Mouse (Mus musculus) ovary, postnatal 36 days (tissue): ENCODE data around the gene Sipa1l3.

Source experiments
- DNase-seq: peaks from one replicate; pipeline ENCODE4 v3.0.0; 2022; ENCODE audit warnings: low spot score, mixed read lengths

Sipa1l3 gene

DNA sequence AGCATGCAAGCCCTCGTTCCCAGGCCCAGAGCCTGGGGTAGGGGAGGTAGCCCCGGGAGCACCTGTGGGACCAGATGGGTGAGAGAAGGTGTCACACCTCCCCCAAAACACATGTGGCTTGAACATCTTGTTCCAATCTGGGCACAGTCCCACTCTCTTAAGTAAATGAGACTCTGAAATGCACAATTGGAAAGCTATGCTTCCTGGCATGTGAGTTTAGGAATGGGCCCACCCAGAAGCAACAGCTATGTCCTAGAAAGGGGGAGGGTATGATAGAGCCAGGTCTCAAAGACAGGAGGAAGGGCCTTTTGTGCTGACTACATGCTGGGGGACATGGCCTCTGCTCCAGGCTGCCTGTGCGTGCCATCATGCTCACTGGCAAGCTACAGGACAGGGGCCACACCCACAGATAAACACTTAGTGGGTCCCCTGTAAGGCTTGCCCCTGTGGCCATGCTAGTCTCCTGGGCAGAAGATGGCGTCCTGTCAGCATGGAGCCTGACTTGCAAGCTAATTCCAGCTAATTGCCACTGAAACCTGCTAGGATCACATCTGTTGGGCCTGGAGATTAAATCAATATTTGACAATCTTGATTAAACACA lies 107.1 kb downstream of the Sipa1l3 start:
- no peak for DNase-seq

DNA sequence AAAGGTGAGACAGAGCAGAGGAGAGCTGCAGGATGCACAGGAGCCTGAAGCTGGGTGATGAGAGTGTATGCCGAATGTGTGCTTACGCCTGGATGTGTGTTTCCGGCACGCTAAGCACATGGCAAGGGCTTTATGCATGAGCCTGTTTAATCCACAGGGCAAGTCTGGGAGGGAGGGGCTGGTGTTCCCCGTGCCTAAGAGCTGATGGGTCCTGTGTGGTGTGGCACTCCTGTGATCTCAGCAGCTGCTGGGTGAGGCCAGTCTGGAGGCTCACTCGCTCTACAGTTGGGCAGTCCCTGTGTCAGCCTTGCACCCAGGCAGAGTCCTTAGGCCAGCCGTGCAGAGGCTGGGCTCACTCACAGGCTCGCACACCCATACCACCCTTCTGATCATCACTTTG lies 108.0 kb downstream of the Sipa1l3 start:
- DNase-seq: no peak

- DNase-seq: no peak
These were observed 111.6 kb downstream of the Sipa1l3 start for GRCm38 (mm10) chr7:29406855-29407254.

GRCm38 (mm10) chr7:29404126-29404525 lies 114.3 kb downstream of the Sipa1l3 start:
- DNase-seq: no peak

GRCm38 (mm10) chr7:29402015-29402414 lies 116.4 kb downstream of the Sipa1l3 start:
- no peak for DNase-seq

GRCm38 (mm10) chr7:29400451-29400850 lies 118.0 kb downstream of the Sipa1l3 start:
- DNase-seq: no peak

- DNase-seq: no peak
These were observed 119.4 kb downstream of the Sipa1l3 start for GRCm38 (mm10) chr7:29399056-29399455.

DNA sequence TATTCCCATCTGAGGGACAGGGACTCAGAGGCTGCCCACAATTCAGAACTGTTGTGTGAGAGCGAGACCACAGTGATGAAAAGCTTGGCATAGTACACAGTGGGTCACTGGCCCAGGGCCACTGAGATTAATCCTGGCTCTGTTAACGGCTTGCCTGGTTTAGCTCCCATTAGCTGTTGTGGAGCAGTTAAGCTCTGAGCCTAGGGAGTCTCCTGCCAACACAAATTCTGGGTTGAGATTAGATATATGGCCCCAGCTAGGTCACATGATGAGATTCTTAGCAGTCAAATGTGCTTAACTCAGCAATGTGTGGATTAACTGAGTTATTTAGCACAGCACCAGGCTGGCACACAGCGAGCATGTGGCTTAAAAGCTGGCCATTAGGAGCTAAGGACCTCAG lies 121.0 kb downstream of the Sipa1l3 start:
- DNase-seq: no peak

DNA sequence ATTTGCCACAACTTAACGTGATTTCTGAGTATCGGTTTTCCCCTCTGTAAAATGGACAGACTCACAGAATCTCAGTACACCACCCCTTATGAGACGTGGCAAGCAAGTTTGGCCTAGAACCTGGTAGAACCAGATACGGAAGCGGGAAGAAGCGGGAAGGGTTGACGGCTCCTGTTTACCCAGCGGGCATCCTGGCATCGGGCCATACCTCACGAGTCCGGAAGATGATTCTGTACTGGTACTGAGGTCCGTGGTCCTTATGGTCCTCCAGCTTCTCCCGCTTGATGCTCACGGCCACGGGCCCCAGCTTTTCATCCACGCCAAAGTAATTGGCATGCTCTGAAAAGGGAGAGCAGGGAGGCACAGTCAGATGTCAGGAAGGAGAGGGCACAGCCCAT lies 121.5 kb downstream of the Sipa1l3 start:
- DNase-seq: no peak

- no peak for DNase-seq
These were observed 122.1 kb downstream of the Sipa1l3 start for GRCm38 (mm10) chr7:29396216-29396942.

DNA sequence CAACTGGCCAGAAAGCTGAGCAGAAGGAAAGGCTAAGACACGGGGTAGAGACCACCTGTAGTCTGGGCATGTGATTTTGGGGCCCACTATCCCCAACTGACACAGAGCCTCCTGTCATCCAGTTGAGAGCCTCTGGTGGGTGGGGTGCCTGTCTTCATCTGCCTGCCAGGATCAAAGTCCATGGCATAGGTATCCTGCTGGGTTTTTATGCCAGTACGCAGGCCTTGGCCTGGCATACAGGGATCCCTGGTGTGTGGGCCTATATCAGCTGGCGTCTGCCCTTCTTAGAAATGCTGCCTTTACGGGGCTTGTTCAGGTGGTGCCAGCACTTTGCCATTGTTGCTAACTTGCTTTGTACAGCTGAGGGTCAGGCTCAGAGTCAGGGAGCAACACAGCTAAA lies 123.3 kb downstream of the Sipa1l3 start:
- no peak for DNase-seq

GRCm38 (mm10) chr7:29393292-29393691 lies 125.1 kb downstream of the Sipa1l3 start:
- DNase-seq: no peak

DNA sequence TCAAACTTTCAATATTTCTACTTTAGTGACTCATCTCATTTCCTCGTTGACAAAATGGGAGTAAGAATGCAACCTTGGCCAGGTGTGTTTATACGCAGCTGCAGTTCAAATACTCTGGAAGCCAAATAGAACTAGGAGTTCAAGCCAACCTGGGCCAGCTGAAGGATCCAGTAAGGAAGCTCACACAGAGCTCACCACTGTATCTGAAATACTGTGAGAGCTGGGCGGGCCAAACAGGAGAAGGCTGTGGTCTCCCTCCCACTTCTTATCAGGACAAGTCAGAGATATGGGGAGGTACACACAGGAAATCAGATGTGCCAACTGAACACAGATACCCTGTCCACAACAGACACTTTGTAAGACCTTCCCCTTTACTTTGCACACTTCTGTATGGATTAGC lies 125.6 kb downstream of the Sipa1l3 start:
- no peak for DNase-seq

DNA sequence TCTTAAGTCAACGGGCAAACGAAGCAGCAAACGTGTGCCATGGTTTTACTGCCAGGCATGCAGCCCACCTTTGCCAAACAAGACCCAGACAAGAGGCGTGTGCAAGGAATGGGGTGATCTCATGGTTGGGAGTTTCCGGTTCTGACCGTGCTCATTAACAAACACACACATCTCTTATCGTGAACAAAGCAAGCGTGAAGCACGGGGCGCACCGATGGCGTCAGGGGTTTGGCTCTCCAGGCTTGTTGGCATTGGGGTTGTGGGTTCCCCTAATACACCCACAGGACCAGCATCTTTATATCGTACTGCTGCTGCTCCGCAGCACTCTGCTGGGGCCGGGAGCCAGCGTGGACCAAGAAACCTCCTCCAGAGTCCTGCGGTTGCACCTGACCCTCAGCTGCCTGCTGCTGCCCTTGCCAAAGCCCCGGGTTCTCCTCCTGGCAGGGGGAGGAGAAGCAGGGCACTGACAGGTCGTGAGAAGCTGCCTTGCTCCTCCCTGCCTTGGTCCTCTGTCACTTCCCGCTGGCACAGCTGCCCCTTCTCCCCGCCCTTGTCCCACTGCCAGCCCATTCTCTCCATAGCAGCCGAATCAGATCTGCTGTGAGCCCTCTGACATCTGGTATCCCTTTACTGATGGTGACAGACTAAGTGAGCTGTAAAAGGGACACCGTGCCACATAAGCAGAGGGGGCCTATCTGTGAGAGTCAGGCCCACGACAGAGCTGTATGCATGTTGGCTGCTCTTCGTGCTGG lies 126.5 kb downstream of the Sipa1l3 start:
- no peak for DNase-seq

GRCm38 (mm10) chr7:29391112-29391760 lies 127.2 kb downstream of the Sipa1l3 start:
- no peak for DNase-seq

- no peak for DNase-seq
These were observed 128.2 kb downstream of the Sipa1l3 start for GRCm38 (mm10) chr7:29390234-29390633.

GRCm38 (mm10) chr7:29387524-29388068 lies 130.8 kb downstream of the Sipa1l3 start:
- no peak for DNase-seq

DNA sequence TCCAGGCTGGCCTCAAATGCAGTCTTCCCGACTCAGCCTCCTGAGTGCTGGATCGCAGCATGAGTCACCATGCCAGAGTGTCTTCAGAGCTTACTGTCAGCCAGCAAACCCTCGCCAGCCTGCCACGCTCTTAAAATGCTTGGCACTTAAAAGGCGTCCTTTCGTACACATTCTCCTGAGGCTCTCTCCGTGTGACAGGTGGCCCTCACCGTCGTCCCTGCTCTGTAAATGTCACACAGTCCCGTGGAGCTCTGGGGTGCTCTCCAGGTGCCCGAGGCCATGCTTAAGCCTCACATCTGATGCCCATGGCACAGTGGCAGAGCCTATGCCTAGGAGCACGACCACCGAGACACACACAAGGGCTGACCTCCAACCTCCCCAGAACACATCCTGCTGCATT lies 132.1 kb downstream of the Sipa1l3 start:
- DNase-seq: no peak

GRCm38 (mm10) chr7:29385791-29386190 lies 132.7 kb downstream of the Sipa1l3 start:
- DNase-seq: no peak

GRCm38 (mm10) chr7:29383255-29383654 lies 135.2 kb downstream of the Sipa1l3 start:
- DNase-seq: peak; percentile 82

GRCm38 (mm10) chr7:29381466-29382040 lies 136.9 kb downstream of the Sipa1l3 start:
- no peak for DNase-seq

DNA sequence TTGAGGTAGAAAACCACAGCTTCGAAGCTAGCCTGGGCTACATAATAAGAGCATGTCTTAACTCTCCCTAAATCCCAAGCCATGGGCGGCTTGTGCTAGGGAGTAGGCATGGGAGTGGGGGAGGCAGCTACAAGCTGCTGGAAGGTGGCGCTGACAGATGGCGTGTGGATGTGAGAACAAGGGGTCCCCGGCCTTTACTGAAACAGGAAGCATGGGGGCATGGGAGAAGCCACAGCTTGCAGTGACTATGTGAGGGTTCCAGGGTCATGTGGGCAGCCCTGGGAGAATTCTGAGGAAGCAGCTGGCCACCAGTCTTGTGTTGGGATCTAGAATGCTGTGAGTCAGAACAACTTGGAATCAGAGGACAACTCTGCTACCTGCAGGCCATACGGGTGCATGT lies 144.4 kb downstream of the Sipa1l3 start:
- no peak for DNase-seq
